Mouse (Mus musculus) C2C12 (cell line): ENCODE results near the gene Aak1.

ENCODE experiments used
- CEBPB ChIP-seq: IDR thresholded peaks from one replicate; pipeline ENCODE4 v1.6.1; 2011; ENCODE audit warnings: low read depth, mild to moderate bottlenecking, control low read depth, moderate library complexity
- CTCF ChIP-seq: IDR thresholded peaks from one replicate; pipeline ENCODE4 v1.5.1; 2011; ENCODE audit not compliant: control insufficient read depth, insufficient read depth, insufficient read length
- FOSL1 ChIP-seq: IDR thresholded peaks from one replicate; pipeline ENCODE4 v1.8.0; 2011; ENCODE audit warnings: mild to moderate bottlenecking, low read length; ENCODE audit not compliant: poor library complexity, insufficient read depth, severe bottlenecking
- MAX ChIP-seq: IDR thresholded peaks from one replicate; pipeline ENCODE4 v1.6.1; 2011; ENCODE audit warnings: mild to moderate bottlenecking, control low read depth
- MYOD1 ChIP-seq: IDR thresholded peaks from one replicate; pipeline ENCODE4 v1.6.1; 2011; ENCODE audit warnings: low read depth; ENCODE audit not compliant: control insufficient read depth, insufficient read length
- USF1 ChIP-seq: IDR thresholded peaks from one replicate; pipeline ENCODE4 v1.6.1; 2011; ENCODE audit warnings: low read depth, mild to moderate bottlenecking, control low read depth, moderate library complexity

DNA sequence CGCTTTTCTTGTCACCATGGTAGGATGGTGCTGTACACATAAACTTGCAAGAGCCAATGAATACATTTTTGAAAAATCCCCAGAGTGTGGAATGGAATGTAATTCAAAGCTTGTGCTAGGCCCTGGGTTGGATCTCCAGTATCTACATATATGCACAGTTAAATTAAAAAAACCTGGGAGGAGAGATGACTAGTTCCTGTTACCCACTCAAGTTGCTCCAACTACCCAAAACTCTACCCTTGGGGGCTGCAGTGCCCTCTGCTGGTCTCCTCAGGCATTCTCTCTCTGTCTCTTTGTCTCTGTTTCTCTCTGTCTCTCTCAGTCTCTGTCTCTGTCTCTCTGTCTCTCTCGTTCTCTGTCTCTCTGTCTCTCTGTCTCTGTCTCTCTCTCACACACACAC is 21.9 kb upstream of the Aak1 start:
- TF ChIP-seq CTCF (no peak), MAX (no peak), CEBPB (no peak), FOSL1 (no peak), MYOD1 (no peak), USF1 (no peak)
